Mouse (Mus musculus): ENCODE results near the gene Prss35. TPM values are rescaled to one million over a fixed set of nuclear protein-coding genes. Genes with fewer than 3 reads are reported as not detected.

The Prss35 gene
- polyA plus RNA-seq, 1 experiment from 2014 or later = 1.7 TPM

DNA sequence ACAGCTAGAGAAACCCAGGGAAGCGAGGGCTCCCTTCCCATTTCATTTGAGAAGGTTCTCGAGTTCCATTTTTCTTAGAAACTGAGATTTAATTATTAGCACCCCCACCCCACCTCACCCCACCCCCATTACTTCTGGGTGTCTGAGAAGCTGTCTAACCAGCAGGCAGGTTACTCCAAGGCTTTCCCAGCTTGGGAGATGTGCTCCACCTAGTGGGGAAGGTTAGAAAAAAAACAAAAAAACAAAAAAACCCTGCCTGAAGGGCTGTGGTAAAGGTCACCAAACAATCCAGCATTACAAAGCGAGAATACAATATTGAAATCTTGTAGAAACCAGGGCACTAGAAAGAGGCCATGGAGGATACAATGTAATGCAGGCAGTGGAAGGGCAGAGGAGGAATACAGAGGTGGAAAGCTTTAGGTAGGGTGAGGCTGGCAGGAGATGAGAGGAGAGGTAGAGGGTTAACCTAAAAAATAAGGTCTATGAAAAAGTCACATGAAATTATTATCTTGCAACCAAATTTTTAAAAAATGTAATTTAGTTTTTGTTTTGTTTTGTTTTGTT lies 57.2 kb downstream of the Prss35 start:
- ATAC-seq (ENCODE audit: low read depth) (no peak), DNase-seq (no peak)
- Histone ChIP-seq H3K36me3 (no peaks in the 10 kb centered on the region), H3K4me2 (no peak overlapping the region), H3K27me3 (no peaks in the 10 kb centered on the region), H3K27ac (no peak overlapping the region), H3K9me3 (replicated peaks) (no peaks in the 10 kb centered on the region), H3K4me1 (replicated peaks) (no peaks in the 10 kb centered on the region), H3K9ac (no peak overlapping the region), H3K4me3 (replicated peaks) (no peak overlapping the region)
- 19% methylated on average over 3 of the region's 3 CpGs for WGBS (ENCODE audit: insufficient replicate concordance)

Other genes with a start within 250 kb of the Prss35 start
- 17.0 and 21.9 TPM in 2 replicates for gene Pgm3, start 171.8 kb upstream of the Prss35 start, polyA plus RNA-seq (2015; fragmentation: Nextera tagmentation; extraction: Ambion mirVana)
- gene Rwdd2a, start 171.7 kb upstream of the Prss35 start, polyA plus RNA-seq (2015; fragmentation: Nextera tagmentation; extraction: Ambion mirVana) = 0.80 and 1.2 TPM in 2 replicates
- 4.3 TPM in 2 replicates for gene Me1, start 47.7 kb upstream of the Prss35 start, polyA plus RNA-seq (2015; fragmentation: Nextera tagmentation; extraction: Ambion mirVana)
- 0.15 and 0.66 TPM in 2 replicates for gene Snap91, start 137.0 kb downstream of the Prss35 start, polyA plus RNA-seq (2015; fragmentation: Nextera tagmentation; extraction: Ambion mirVana)

All from liver, embryonic 13.5 days (tissue).